Mouse (Mus musculus) embryonic fibroblast, embryonic 13.5 days (primary cell): ENCODE results near the gene Lyzl6.

Source experiments
- CTCF ChIP-seq: IDR thresholded peaks from 2 replicates; pipeline ENCODE4 v1.5.1; 2011; ENCODE audit warnings: mild to moderate bottlenecking, control low read depth, low read length, moderate library complexity, borderline replicate concordance; ENCODE audit not compliant: insufficient read depth
- POLR2A ChIP-seq: IDR thresholded peaks from 2 replicates; pipeline ENCODE4 v1.6.1; 2011; ENCODE audit warnings: low read depth, mild to moderate bottlenecking, control low read depth, low read length, moderate library complexity

- TF ChIP-seq CTCF, result peak; percentile 93
- TF ChIP-seq POLR2A, result no peak
These were observed 787 bp upstream of the Lyzl6 start for GRCm38 (mm10) chr11:103639407-103639946.
